Mouse (Mus musculus) heart, adult 2 months (tissue): ENCODE data around the gene Doc2g.

Experiments
- CTCF ChIP-seq: fragments of 200-600 bp; IDR thresholded peaks from 2 replicates; pipeline ENCODE4 v1.8.1; 2022; ENCODE audit warnings: antibody characterized with exemption, mild to moderate bottlenecking, moderate library complexity
- POLR2A ChIP-seq: fragments of 200-500 bp; IDR thresholded peaks from 2 replicates; pipeline ENCODE4 v1.6.1; 2011; ENCODE audit warnings: mild to moderate bottlenecking, low read depth, low read length, control low read depth; ENCODE audit not compliant: insufficient read depth

DNA sequence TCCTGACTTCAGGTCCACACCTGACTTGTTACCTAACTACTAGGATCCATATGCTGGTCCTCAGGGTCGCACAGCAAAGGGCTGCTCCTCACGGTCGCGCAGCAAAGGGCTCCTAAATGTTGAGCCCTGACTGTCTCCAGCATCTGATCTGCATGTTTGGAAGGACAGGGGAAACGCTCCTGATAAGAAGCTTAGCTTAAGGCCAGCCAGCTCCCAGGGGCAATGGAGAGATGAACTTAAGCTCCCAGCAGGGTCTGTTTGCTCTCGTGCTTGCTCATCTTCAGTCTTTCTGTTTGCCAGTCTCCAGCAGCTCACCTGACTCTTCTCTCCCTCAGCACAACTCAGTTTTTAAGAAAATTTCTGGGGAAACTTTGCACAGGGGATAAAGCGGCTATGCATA, 29.6 kb downstream of the Doc2g start:
- TF ChIP-seq CTCF (no peak), POLR2A (no peak)
